Mouse (Mus musculus): ENCODE data around the gene Col4a2. TPM values are rescaled to one million over a fixed set of nuclear protein-coding genes. Genes with fewer than 3 reads are reported as not detected.

Gene Col4a2
- polyA plus RNA-seq, 1 experiment from 2014 or later, result 46.4 TPM

- Histone ChIP-seq H3K27me3 (ENCODE audit: control insufficient read depth, insufficient read depth, low read length) (no peaks in the 10 kb centered on the region), H3K4me3 (replicated peaks; ENCODE audit: low read length) (no peak overlapping the region), H3K36me3 (replicated peaks; ENCODE audit: control insufficient read depth, insufficient read depth) (no peaks in the 10 kb centered on the region), H3K9me3 (ENCODE audit: control insufficient read depth, low read length) (no peaks in the 10 kb centered on the region), H3K4me2 (replicated peaks) (no peak overlapping the region), H3K9ac (no peak overlapping the region), H3K27ac (no peak overlapping the region), H3K4me1 (replicated peaks; ENCODE audit: control insufficient read depth, insufficient read depth, low read length) (peaks cover 11% of the 10 kb centered on the region)
- DNase-seq (ENCODE audit: low spot score), result no peak
- no peak for ATAC-seq (ENCODE audit: low FRiP score)
- 88% methylated on average over 9 of the region's 9 CpGs for WGBS
These were observed 91.2 kb downstream of the Col4a2 start for GRCm38 (mm10) chr8:11403813-11404212.

DNA sequence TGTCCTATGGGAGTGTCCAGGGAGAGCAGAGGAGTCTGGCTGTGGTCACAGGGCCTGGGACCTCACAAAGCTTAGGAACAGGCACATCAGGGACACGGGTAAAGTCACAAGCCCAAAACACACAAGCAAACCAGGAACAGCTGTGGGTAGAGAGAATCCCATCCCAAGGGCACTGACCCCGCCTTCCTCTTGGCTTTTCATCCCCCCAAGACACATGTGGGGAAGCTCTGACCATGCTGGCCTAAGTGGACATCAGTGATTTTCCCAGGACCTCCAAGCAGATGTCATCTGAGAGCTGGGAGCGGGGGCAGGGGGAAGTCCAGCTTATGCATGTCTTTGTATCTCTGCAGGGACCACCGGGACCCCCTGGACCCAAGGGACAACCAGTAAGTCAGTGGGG is 92.0 kb downstream of the Col4a2 start:
- no peak for ATAC-seq (ENCODE audit: low FRiP score)
- no peak overlapping the region for H3K4me3 ChIP-seq (replicated peaks; ENCODE audit: low read length)
- H3K4me2 ChIP-seq (replicated peaks), result no peak overlapping the region
- no peaks in the 10 kb centered on the region for H3K9me3 ChIP-seq (ENCODE audit: control insufficient read depth, low read length)
- no peaks in the 10 kb centered on the region for H3K36me3 ChIP-seq (replicated peaks; ENCODE audit: control insufficient read depth, insufficient read depth)
- no peaks in the 10 kb centered on the region for H3K27me3 ChIP-seq (ENCODE audit: control insufficient read depth, insufficient read depth, low read length)
- H3K9ac ChIP-seq, result no peak overlapping the region
- 75% methylated on average over 4 of the region's 4 CpGs for WGBS
- no peak for DNase-seq (ENCODE audit: low spot score)
- H3K4me1 ChIP-seq (replicated peaks; ENCODE audit: control insufficient read depth, insufficient read depth, low read length), result peaks cover 11% of the 10 kb centered on the region
- H3K27ac ChIP-seq, result no peak overlapping the region

DNA sequence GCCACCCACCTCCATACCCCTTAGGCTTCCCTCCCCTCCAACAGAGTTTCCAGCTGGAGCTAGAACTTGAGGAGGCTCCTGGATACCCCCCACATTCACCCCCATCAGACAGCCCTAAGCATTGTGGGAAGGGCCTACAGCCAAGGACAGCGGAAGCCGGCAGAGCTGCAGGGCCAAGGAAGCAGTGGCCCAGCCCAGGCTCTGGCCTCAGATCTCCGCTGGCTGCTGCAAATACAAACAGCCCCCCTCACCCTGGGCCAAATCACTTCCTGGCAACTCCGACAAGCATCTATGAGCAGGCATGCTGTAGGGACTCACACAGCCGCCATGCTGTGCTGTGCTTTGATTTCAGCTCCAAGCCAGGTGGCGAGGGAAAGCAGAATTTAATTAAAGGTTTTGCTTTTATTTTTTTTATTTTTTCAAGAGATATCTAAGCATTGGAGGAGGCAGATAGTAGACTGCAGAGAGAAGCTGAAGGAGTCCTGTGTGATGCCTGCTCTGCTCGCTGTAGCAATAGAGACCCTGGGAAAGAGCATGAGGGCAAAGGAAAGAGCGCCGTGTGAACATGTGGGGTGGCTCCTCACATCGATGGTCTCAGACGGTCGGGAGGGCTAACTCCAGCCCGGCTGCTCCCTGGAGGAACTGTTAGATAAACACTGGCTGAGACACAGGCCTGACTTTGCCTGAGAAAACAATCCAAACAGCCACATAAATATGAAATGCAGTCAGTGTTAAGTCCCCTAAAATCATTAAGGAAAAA is 93.3 kb downstream of the Col4a2 start:
- Histone ChIP-seq H3K4me2 (replicated peaks) (no peak overlapping the region), H3K27me3 (ENCODE audit: control insufficient read depth, insufficient read depth, low read length) (no peaks in the 10 kb centered on the region), H3K9ac (no peak overlapping the region), H3K27ac (0 out of 2 replicates have a peak overlapping the region, but pooled peaks have one; percentile 54), H3K9me3 (ENCODE audit: control insufficient read depth, low read length) (no peaks in the 10 kb centered on the region), H3K4me1 (replicated peaks; ENCODE audit: control insufficient read depth, insufficient read depth, low read length) (peaks cover 11% of the 10 kb centered on the region), H3K36me3 (replicated peaks; ENCODE audit: control insufficient read depth, insufficient read depth) (no peaks in the 10 kb centered on the region), H3K4me3 (replicated peaks; ENCODE audit: low read length) (no peak overlapping the region)
- 55% methylated on average over 13 of the region's 13 CpGs for WGBS
- peak; percentile 62 for DNase-seq (ENCODE audit: low spot score)
- peak; percentile 72; the same call in 1 of the 2 replicates for ATAC-seq (ENCODE audit: low FRiP score)

DNA sequence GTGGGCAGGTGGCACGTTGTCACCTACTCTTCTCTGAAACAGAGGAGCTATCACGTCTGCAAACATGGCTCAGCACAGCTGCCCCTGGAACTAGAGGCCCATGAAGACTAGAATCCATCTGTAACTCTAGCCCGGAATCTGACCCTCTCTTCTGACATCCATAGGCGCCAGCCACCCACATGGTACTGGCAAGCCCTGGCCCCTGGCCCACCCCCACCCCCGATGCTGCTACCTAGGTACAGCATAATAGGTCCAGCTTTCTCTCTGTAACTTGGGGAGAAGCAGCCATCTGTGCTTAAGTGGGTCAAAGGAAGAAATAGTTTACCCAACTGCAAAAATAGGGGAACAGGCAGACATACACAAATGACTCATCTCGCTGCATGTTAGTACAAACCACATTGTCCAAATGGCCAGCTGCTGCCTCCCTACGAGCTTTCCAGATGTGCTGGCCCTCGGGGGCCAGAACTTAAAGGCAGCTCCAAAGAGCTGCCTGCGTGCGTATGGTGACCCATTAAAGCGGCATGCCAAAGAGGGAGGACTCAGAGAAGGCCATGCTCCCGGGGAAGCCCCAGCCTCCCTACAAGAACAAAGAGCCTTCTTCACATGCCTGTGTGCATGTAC is 99.0 kb downstream of the Col4a2 start:
- DNase-seq (ENCODE audit: low spot score) (no peak), ATAC-seq (ENCODE audit: low FRiP score) (no peak)
- 62% methylated on average over 12 of the region's 12 CpGs for WGBS
- H3K36me3 ChIP-seq (replicated peaks; ENCODE audit: control insufficient read depth, insufficient read depth), result no peaks in the 10 kb centered on the region
- H3K27ac ChIP-seq, result peak overlapping the region; percentile 14; the same call in 1 of the 2 replicates
- no peak overlapping the region for H3K4me2 ChIP-seq (replicated peaks)
- H3K9me3 ChIP-seq (ENCODE audit: control insufficient read depth, low read length), result no peaks in the 10 kb centered on the region
- peaks cover 15% of the 10 kb centered on the region for H3K4me1 ChIP-seq (replicated peaks; ENCODE audit: control insufficient read depth, insufficient read depth, low read length)
- no peak overlapping the region for H3K4me3 ChIP-seq (replicated peaks; ENCODE audit: low read length)
- H3K9ac ChIP-seq, result no peak overlapping the region
- H3K27me3 ChIP-seq (ENCODE audit: control insufficient read depth, insufficient read depth, low read length), result no peaks in the 10 kb centered on the region

GRCm38 (mm10) chr8:11412450-11412849 is 99.8 kb downstream of the Col4a2 start:
- DNase-seq (ENCODE audit: low spot score), result no peak

GRCm38 (mm10) chr8:11414304-11414703 is 101.7 kb downstream of the Col4a2 start:
- Histone ChIP-seq H3K9ac (no peak overlapping the region), H3K36me3 (replicated peaks; ENCODE audit: control insufficient read depth, insufficient read depth) (no peaks in the 10 kb centered on the region), H3K27ac (no peak overlapping the region), H3K4me1 (replicated peaks; ENCODE audit: control insufficient read depth, insufficient read depth, low read length) (peaks cover 15% of the 10 kb centered on the region), H3K4me2 (replicated peaks) (no peak overlapping the region), H3K9me3 (ENCODE audit: control insufficient read depth, low read length) (no peaks in the 10 kb centered on the region), H3K4me3 (replicated peaks; ENCODE audit: low read length) (no peak overlapping the region), H3K27me3 (ENCODE audit: control insufficient read depth, insufficient read depth, low read length) (no peaks in the 10 kb centered on the region)
- ATAC-seq (ENCODE audit: low FRiP score) (peak; percentile 49), DNase-seq (ENCODE audit: low spot score) (no peak)
- WGBS, result 15% methylated on average over 8 of the region's 8 CpGs

More at GRCm38 (mm10) chr8:11412450-11412849, 99.8 kb downstream of the Col4a2 start:
- Histone ChIP-seq H3K27me3 (ENCODE audit: control insufficient read depth, insufficient read depth, low read length) (no peaks in the 10 kb centered on the region), H3K9me3 (ENCODE audit: control insufficient read depth, low read length) (no peaks in the 10 kb centered on the region), H3K4me3 (replicated peaks; ENCODE audit: low read length) (no peak overlapping the region), H3K36me3 (replicated peaks; ENCODE audit: control insufficient read depth, insufficient read depth) (no peaks in the 10 kb centered on the region), H3K4me2 (replicated peaks) (no peak overlapping the region), H3K27ac (peak overlapping the region; percentile 14; the same call in 1 of the 2 replicates), H3K4me1 (replicated peaks; ENCODE audit: control insufficient read depth, insufficient read depth, low read length) (peaks cover 15% of the 10 kb centered on the region), H3K9ac (no peak overlapping the region)
- ATAC-seq (ENCODE audit: low FRiP score), result no peak
- WGBS, result 69% methylated on average over 5 of the region's 5 CpGs

DNA sequence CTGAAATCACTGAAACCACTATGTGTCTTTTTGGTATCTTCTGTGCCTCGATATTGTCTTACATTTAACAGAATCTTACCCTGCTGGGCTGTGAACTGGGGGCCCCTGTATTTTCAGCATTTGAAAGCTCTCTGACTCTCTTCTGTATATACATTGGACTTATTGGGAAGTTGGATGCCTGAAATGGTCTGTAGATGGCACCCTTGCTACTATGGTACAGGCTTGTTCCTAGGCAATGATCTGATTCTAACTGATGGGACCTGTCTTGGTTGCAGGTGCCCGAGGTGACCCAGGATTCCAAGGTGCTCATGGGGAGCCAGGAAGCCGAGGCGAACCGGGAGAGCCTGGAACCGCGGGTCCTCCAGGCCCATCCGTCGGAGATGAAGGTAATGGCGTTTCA is 102.5 kb downstream of the Col4a2 start:
- Histone ChIP-seq H3K4me2 (replicated peaks) (no peak overlapping the region), H3K36me3 (replicated peaks; ENCODE audit: control insufficient read depth, insufficient read depth) (no peaks in the 10 kb centered on the region), H3K9ac (no peak overlapping the region), H3K27me3 (ENCODE audit: control insufficient read depth, insufficient read depth, low read length) (no peaks in the 10 kb centered on the region), H3K9me3 (ENCODE audit: control insufficient read depth, low read length) (no peaks in the 10 kb centered on the region), H3K4me3 (replicated peaks; ENCODE audit: low read length) (no peak overlapping the region), H3K4me1 (replicated peaks; ENCODE audit: control insufficient read depth, insufficient read depth, low read length) (peaks cover 15% of the 10 kb centered on the region), H3K27ac (no peak overlapping the region)
- DNase-seq (ENCODE audit: low spot score), result no peak
- ATAC-seq (ENCODE audit: low FRiP score), result no peak
- WGBS, result 90% methylated on average over 10 of the region's 10 CpGs

GRCm38 (mm10) chr8:11417762-11418161 is 105.2 kb downstream of the Col4a2 start:
- no peak for ATAC-seq (ENCODE audit: low FRiP score)
- Histone ChIP-seq H3K36me3 (replicated peaks; ENCODE audit: control insufficient read depth, insufficient read depth) (no peaks in the 10 kb centered on the region), H3K4me1 (replicated peaks; ENCODE audit: control insufficient read depth, insufficient read depth, low read length) (peaks cover 12% of the 10 kb centered on the region), H3K9me3 (ENCODE audit: control insufficient read depth, low read length) (no peaks in the 10 kb centered on the region), H3K27me3 (ENCODE audit: control insufficient read depth, insufficient read depth, low read length) (no peaks in the 10 kb centered on the region), H3K4me2 (replicated peaks) (no peak overlapping the region), H3K9ac (no peak overlapping the region), H3K4me3 (replicated peaks; ENCODE audit: low read length) (no peak overlapping the region), H3K27ac (no peak overlapping the region)
- 62% methylated on average over 13 of the region's 13 CpGs for WGBS
- no peak for DNase-seq (ENCODE audit: low spot score)

DNA sequence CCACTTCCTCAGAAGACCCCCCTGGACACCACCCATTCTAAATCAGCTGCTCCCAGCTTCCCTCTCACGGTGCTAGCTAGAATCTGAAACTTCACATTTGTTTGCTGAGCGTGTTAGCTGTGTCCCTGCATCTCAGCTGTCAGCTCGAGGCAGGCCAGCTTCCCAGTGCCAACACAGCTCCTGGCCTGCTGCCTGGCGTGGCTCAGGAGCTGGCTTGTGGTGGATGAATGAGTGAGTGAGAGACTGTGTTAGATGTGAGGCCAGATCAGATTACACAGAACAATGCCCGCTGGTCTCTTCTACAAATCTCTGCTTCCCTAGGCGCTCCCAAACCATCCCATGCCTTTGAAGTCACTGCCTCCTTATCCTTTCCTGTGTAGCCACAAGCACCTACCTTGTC is 106.6 kb downstream of the Col4a2 start:
- Histone ChIP-seq H3K27me3 (ENCODE audit: control insufficient read depth, insufficient read depth, low read length) (no peaks in the 10 kb centered on the region), H3K27ac (no peak overlapping the region), H3K4me1 (replicated peaks; ENCODE audit: control insufficient read depth, insufficient read depth, low read length) (peaks cover 7% of the 10 kb centered on the region), H3K9ac (no peak overlapping the region), H3K9me3 (ENCODE audit: control insufficient read depth, low read length) (no peaks in the 10 kb centered on the region), H3K4me2 (replicated peaks) (no peak overlapping the region), H3K36me3 (replicated peaks; ENCODE audit: control insufficient read depth, insufficient read depth) (no peaks in the 10 kb centered on the region), H3K4me3 (replicated peaks; ENCODE audit: low read length) (no peak overlapping the region)
- DNase-seq (ENCODE audit: low spot score) (peak; percentile 67), ATAC-seq (ENCODE audit: low FRiP score) (peak; percentile 79)
- WGBS, result 39% methylated on average over 6 of the region's 6 CpGs

Data from hindbrain, embryonic 14.5 days (tissue).